Mouse (Mus musculus) forebrain, embryonic 16.5 days (tissue): ENCODE measurements around the gene Olfr248. TPM values are rescaled to one million over a fixed set of nuclear protein-coding genes. Genes with fewer than 3 reads are reported as not detected.

Experiments used
- ATAC-seq: fragments of 200-750 bp; cut with Nextera tagmentation; 2 replicates; pipeline ENCODE4 v1.8.0; 2017; ENCODE audit warnings: mild to moderate bottlenecking, moderate library complexity
- H3K27ac ChIP-seq: fragments of 300-500 bp; sonication (generic); 2 replicates; pipeline ENCODE4 v1.5.1; 2014; ENCODE audit warnings: low read length, control low read depth
- H3K27me3 ChIP-seq: fragments of 300-500 bp; sonication (generic); replicated peaks from 2 replicates; pipeline ENCODE4 v1.6.1; 2014; ENCODE audit warnings: low read length; ENCODE audit not compliant: control insufficient read depth, insufficient read depth
- H3K36me3 ChIP-seq: fragments of 300-500 bp; sonication (generic); 2 replicates; pipeline ENCODE4 v1.6.1; 2014; ENCODE audit not compliant: control insufficient read depth, insufficient read depth
- H3K4me1 ChIP-seq: fragments of 300-500 bp; sonication (generic); replicated peaks from 2 replicates; pipeline ENCODE4 v1.6.1; 2014; ENCODE audit warnings: low read length; ENCODE audit not compliant: control insufficient read depth, insufficient read depth
- H3K4me2 ChIP-seq: fragments of 300-500 bp; sonication (generic); 2 replicates; pipeline ENCODE4 v1.6.1; 2014; ENCODE audit warnings: mild to moderate bottlenecking, low read length, control low read depth
- H3K4me3 ChIP-seq: fragments of 300-500 bp; sonication (generic); replicated peaks from 2 replicates; pipeline ENCODE4 v1.5.1; 2014; ENCODE audit warnings: mild to moderate bottlenecking, low read length, control low read depth
- H3K9ac ChIP-seq: fragments of 300-500 bp; sonication (generic); replicated peaks from 2 replicates; pipeline ENCODE4 v1.6.1; 2014; ENCODE audit warnings: low read depth, low read length, control low read depth
- H3K9me3 ChIP-seq: fragments of 300-500 bp; sonication (generic); 2 replicates; pipeline ENCODE4 v1.6.1; 2016; ENCODE audit warnings: low read length; ENCODE audit not compliant: control insufficient read depth
- WGBS: fragments of 180-500 bp; shearing (Covaris S2); extraction: QIAGEN DNeasy Blood & Tissue Kit; methylation state at CpG from one replicate; pipeline ENCODE4 v1.1.7; 2014; 5-methylcytosine and 5-hydroxymethylcytosine counted together
- polyA plus RNA-seq: library from polyadenylated mRNA; unstranded; fragments of >200 nt; fragmentation: Nextera tagmentation; extraction: Ambion mirVana; gene quantifications from 2 replicates; pipeline ENCODE4 v1.2.1, GENCODE M21; 2015

Gene Olfr248
- polyA plus RNA-seq, 1 experiment from 2014 or later, result not detected

DNA sequence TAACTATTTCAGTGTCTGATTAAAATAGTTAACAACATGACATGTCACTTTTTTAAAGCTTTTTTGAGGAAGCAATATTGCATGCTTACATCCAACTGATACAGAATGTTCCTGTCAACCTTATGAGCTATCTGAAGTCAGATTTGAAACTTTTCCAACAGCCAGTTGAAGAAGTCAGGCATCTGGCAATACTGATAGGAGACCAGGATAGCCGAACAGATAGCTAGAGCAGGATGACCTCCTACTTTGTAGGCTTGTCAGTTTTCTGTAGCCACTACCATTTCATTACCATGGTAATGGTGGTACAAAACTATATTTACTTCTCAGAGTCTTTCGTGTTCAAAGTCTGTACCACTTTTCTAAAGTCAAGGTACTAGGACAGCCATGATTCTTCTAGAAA is 37.6 kb downstream of the Olfr248 start:
- 90% methylated on average over 2 of the region's 2 CpGs for WGBS
- ATAC-seq, result no peak

DNA sequence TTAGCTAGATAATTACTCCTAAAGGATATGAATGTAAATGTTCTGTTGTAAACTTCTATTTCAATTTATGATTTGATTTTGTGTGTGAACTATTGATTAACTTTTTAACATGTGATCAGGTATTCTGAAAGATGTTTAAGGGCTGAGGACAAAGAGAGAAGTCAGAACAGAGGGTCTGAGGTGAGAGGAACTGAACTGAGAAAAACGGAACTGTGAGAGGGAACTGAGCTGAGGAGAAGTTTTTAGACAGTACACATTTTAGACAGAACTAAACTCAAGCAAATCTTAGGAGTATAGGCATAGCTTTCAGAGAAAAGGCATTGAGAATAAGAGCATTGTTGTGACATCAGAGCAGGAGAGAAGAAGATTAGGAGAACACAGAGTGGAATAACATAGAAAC is 43.3 kb downstream of the Olfr248 start:
- 52% methylated on average over 1 of the region's 1 CpGs for WGBS
- no peak for ATAC-seq
- Histone ChIP-seq H3K27me3 (no peaks in the 10 kb centered on the region), H3K27ac (no peak overlapping the region), H3K4me2 (no peak overlapping the region), H3K4me3 (no peak overlapping the region), H3K9ac (no peak overlapping the region), H3K36me3 (no peaks in the 10 kb centered on the region), H3K9me3 (no peaks in the 10 kb centered on the region), H3K4me1 (no peaks in the 10 kb centered on the region)

More for the DNA sequence above, 37.6 kb downstream of the Olfr248 start:
- H3K4me3 ChIP-seq, result no peak overlapping the region
- H3K4me1 ChIP-seq, result no peaks in the 10 kb centered on the region
- no peak overlapping the region for H3K27ac ChIP-seq
- H3K9ac ChIP-seq, result no peak overlapping the region
- no peaks in the 10 kb centered on the region for H3K27me3 ChIP-seq
- no peak overlapping the region for H3K4me2 ChIP-seq
- H3K9me3 ChIP-seq, result no peaks in the 10 kb centered on the region
- H3K36me3 ChIP-seq, result no peaks in the 10 kb centered on the region

Other genes with a start within 250 kb of the Olfr248 start
- gene Olfr420, start 235.4 kb upstream of the Olfr248 start, polyA plus RNA-seq, result not detected in 2 replicates
- gene Spta1, start 218.3 kb upstream of the Olfr248 start, polyA plus RNA-seq, result 0.13 and 0.16 TPM in 2 replicates
- gene Olfr419, start 139.0 kb upstream of the Olfr248 start, polyA plus RNA-seq, result not detected in 2 replicates
- gene Mptx1, start 60.5 kb upstream of the Olfr248 start, polyA plus RNA-seq, result not detected in 2 replicates
- gene Olfr417, start 25.9 kb upstream of the Olfr248 start, polyA plus RNA-seq, result not detected in 2 replicates
- not detected in 2 replicates for gene Olfr414, start 33.0 kb downstream of the Olfr248 start, polyA plus RNA-seq
- gene Olfr220, start 51.0 kb downstream of the Olfr248 start, polyA plus RNA-seq, result not detected in 2 replicates
- gene Fmn2, start 110.8 kb downstream of the Olfr248 start, polyA plus RNA-seq, result 5.2 and 6.9 TPM in 2 replicates